Mouse (Mus musculus) kidney, adult 2 months (tissue): Measurements from ENCODE around the gene Selp. TPM values are rescaled to one million over a fixed set of nuclear protein-coding genes. Genes with fewer than 3 reads are reported as not detected.

Experiments used
- DNase-seq: peaks from one replicate; pipeline ENCODE4 v3.0.0; 2021
- H3K27ac ChIP-seq: fragments of 200-500 bp; 2 replicates; pipeline ENCODE4 v1.5.1; 2012; ENCODE audit warnings: low read depth, low read length, control low read depth, inconsistent platforms; ENCODE audit not compliant: insufficient read depth
- H3K27me3 ChIP-seq: fragments of 200-500 bp; replicated peaks from 2 replicates; pipeline ENCODE4 v1.6.1; 2012; ENCODE audit warnings: mild to moderate bottlenecking, moderate library complexity, low read length, inconsistent platforms; ENCODE audit not compliant: control insufficient read depth, insufficient read depth
- H3K36me3 ChIP-seq: fragments of 200-500 bp; 2 replicates; pipeline ENCODE4 v1.6.1; 2012; ENCODE audit warnings: mild to moderate bottlenecking, moderate library complexity, low read length, inconsistent platforms; ENCODE audit not compliant: control insufficient read depth, insufficient read depth
- H3K4me1 ChIP-seq: fragments of 200-500 bp; 2 replicates; pipeline ENCODE4 v1.6.1; 2011; ENCODE audit warnings: low read length; ENCODE audit not compliant: control insufficient read depth, insufficient read depth
- H3K4me3 ChIP-seq: fragments of 200-500 bp; 2 replicates; pipeline ENCODE4 v1.5.1; 2011; ENCODE audit warnings: mild to moderate bottlenecking, low read depth, low read length, control low read depth; ENCODE audit not compliant: insufficient read depth
- CTCF ChIP-seq: fragments of 200-500 bp; conservative IDR thresholded peaks from 2 replicates; pipeline ENCODE4 v1.5.1; 2011; ENCODE audit warnings: low read depth, mild to moderate bottlenecking, control low read depth, low read length, moderate library complexity, mixed read lengths; ENCODE audit not compliant: insufficient read depth, insufficient read length
- POLR2A ChIP-seq: fragments of 200-500 bp; IDR thresholded peaks from one replicate; pipeline ENCODE4 v1.6.1; 2011; ENCODE audit warnings: low read depth, low read length, control low read depth
- WGBS: fragments of 180-500 bp; shearing (Covaris S2); methylation state at CpG from one replicate; pipeline ENCODE4 v1.1.7; 2018; 5-methylcytosine and 5-hydroxymethylcytosine counted together
- polyA plus RNA-seq: library from polyadenylated mRNA; depleted of rRNA; stranded (reverse); fragments of >200 nt; gene quantifications from 2 replicates; pipeline ENCODE4 v1.2.3, GENCODE M21; 2012; rRNA removed

The Selp gene
- polyA plus RNA-seq, 1 experiment: 0.38 TPM

DNA sequence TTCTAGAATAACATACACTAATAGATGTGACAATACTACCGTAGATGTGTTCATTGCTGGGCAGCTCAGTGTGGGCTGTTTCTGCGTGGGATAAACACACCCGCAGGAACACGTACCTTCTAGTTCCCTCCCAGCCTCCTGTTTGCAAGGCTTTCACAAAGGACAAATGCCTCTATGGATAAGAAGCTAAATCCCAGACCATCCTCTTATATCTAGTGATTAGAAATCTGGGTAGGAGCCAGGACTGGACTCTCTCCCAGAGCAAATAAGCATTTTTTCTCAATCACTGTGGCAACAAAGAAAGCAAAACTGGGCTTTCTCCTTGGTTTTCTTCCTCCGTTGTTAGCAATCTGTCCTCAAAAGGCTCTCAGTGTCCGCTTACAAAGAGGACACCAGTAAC, 63.4 kb downstream of the Selp start:
- no peak overlapping the region for H3K27ac ChIP-seq
- WGBS: 81% methylated on average over 6 of the region's 6 CpGs
- H3K4me1 ChIP-seq: no peaks in the 10 kb centered on the region
- H3K4me3 ChIP-seq: no peak overlapping the region
- no peak for TF ChIP-seq POLR2A
- no peak for TF ChIP-seq CTCF
- no peak for DNase-seq
- no peaks in the 10 kb centered on the region for H3K27me3 ChIP-seq
- no peaks in the 10 kb centered on the region for H3K36me3 ChIP-seq

- peak; percentile 39 for TF ChIP-seq CTCF
- no peak for TF ChIP-seq POLR2A
- DNase-seq: peak; percentile 56
- H3K4me3 ChIP-seq: peak overlapping the region; percentile 6
- H3K4me1 ChIP-seq: no peaks in the 10 kb centered on the region; the same call in 1 of the 2 replicates
- H3K36me3 ChIP-seq: no peaks in the 10 kb centered on the region
- no peak overlapping the region for H3K27ac ChIP-seq
- H3K27me3 ChIP-seq: no peaks in the 10 kb centered on the region
- 35% methylated on average over 16 of the region's 16 CpGs for WGBS
Observed at GRCm38 (mm10) chr1:164184142-164184870, 69.2 kb downstream of the Selp start.

- no peaks in the 10 kb centered on the region for H3K36me3 ChIP-seq
- TF ChIP-seq CTCF (no peak), POLR2A (no peak)
- WGBS: 39% methylated on average over 8 of the region's 8 CpGs
Observed at GRCm38 (mm10) chr1:164184871-164185223, 69.8 kb downstream of the Selp start.

GRCm38 (mm10) chr1:164185316-164185715, 70.3 kb downstream of the Selp start:
- 86% methylated on average over 4 of the region's 4 CpGs for WGBS
- no peak overlapping the region for H3K27ac ChIP-seq
- H3K36me3 ChIP-seq: no peaks in the 10 kb centered on the region
- no peak for DNase-seq
- no peak for TF ChIP-seq POLR2A
- no peak for TF ChIP-seq CTCF
- no peak overlapping the region for H3K4me3 ChIP-seq
- H3K27me3 ChIP-seq: no peaks in the 10 kb centered on the region
- no peaks in the 10 kb centered on the region; the same call in 1 of the 2 replicates for H3K4me1 ChIP-seq

More at GRCm38 (mm10) chr1:164184871-164185223, 69.8 kb downstream of the Selp start:
- no peak for DNase-seq
- H3K27ac ChIP-seq: no peak overlapping the region
- H3K4me1 ChIP-seq: no peaks in the 10 kb centered on the region; the same call in 1 of the 2 replicates
- no peak overlapping the region for H3K4me3 ChIP-seq
- no peaks in the 10 kb centered on the region for H3K27me3 ChIP-seq

GRCm38 (mm10) chr1:164187002-164187560, 72.0 kb downstream of the Selp start:
- Histone ChIP-seq H3K27me3 (no peaks in the 10 kb centered on the region), H3K27ac (no peak overlapping the region), H3K4me1 (no peaks in the 10 kb centered on the region; the same call in 1 of the 2 replicates), H3K36me3 (no peaks in the 10 kb centered on the region), H3K4me3 (no peak overlapping the region)
- peak; percentile 64 for DNase-seq
- 70% methylated on average over 1 of the region's 1 CpGs for WGBS
- no peak for TF ChIP-seq CTCF
- no peak for TF ChIP-seq POLR2A

DNA sequence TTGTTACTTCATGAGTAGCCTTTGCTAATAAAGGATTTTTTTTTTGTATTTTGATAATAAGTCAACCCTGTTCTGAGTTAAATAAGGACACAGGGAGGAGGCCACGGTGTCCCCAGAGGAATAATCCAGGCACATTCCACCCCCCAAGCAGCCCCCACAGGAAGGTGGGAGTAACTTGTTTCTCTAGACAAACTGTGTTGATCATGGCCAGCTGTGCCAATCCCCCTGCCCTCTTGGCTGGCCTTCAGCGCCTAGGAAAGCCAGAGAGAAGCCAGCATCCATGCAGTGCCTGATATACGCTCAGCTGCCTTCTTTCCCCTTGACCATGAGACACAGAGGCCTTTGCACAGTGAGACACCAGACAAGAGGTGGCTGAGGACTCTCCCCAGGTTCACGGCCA, 84.5 kb downstream of the Selp start:
- 89% methylated on average over 4 of the region's 4 CpGs for WGBS
- no peak for DNase-seq
- no peak for TF ChIP-seq CTCF
- no peak for TF ChIP-seq POLR2A
- Histone ChIP-seq H3K4me1 (no peaks in the 10 kb centered on the region), H3K36me3 (no peaks in the 10 kb centered on the region), H3K27me3 (no peaks in the 10 kb centered on the region), H3K4me3 (no peak overlapping the region), H3K27ac (no peak overlapping the region)

Other genes with a start within 250 kb of the Selp start
- gene Scyl3, start 186.2 kb upstream of the Selp start, polyA plus RNA-seq: 8.7 and 8.9 TPM in 2 replicates
- gene BC055324, start 120.5 kb upstream of the Selp start, polyA plus RNA-seq: 0.49 and 1.0 TPM in 2 replicates
- gene Mettl18, start 120.4 kb upstream of the Selp start, polyA plus RNA-seq: 0.98 and 1.4 TPM in 2 replicates
- 0.37 and 0.42 TPM in 2 replicates for gene Sele, start 67.0 kb upstream of the Selp start, polyA plus RNA-seq
- gene Sell, start 53.3 kb upstream of the Selp start, polyA plus RNA-seq: 0.33 and 7.3 TPM in 2 replicates
- 3.8 and 3.9 TPM in 2 replicates for gene F5, start 36.6 kb downstream of the Selp start, polyA plus RNA-seq
- gene Slc19a2, start 133.8 kb downstream of the Selp start, polyA plus RNA-seq: 11.2 and 12.8 TPM in 2 replicates
- gene Ccdc181, start 160.3 kb downstream of the Selp start, polyA plus RNA-seq: 6.7 and 8.8 TPM in 2 replicates
- gene Nme7, start 188.9 kb downstream of the Selp start, polyA plus RNA-seq: 12.8 and 14.8 TPM in 2 replicates
- gene Blzf1, start 192.2 kb downstream of the Selp start, polyA plus RNA-seq: 5.4 and 6.0 TPM in 2 replicates